Mouse (Mus musculus) erythroid progenitor cell, adult 5-6 weeks (primary cell): ENCODE results near the gene Tgds. TPM values are rescaled to one million over a fixed set of nuclear protein-coding genes. Genes with fewer than 3 reads are reported as not detected.

Experiments used
- ATAC-seq: replicated peaks from 2 replicates; pipeline ENCODE4 v1.8.0; 2016; ENCODE audit warnings: moderate number of reproducible peaks, mild to moderate bottlenecking, moderate TSS enrichment, inconsistent platforms; ENCODE audit not compliant: poor library complexity, low FRiP score, severe bottlenecking
- total RNA-seq, 2 experiments: library from RNA; stranded (forward) in 1 of 2; stranded (reverse) in 1 of 2; fragments of 150-400 nt in 1 of 2; fragments of 186-747, 209-891 nt in 1 of 2; gene quantifications; 2 replicates each; pipeline versions ENCODE4 v1.2.3 to v1.2.4; 2015 to 2017; ENCODE audit warnings: low replicate concordance in 2 of 2

Tgds gene
- total RNA-seq, 2 experiments from 2014 or later, result 1.5 to 7.1 TPM

- ATAC-seq, result no peak
Measured at GRCm38 (mm10) chr14:118069439-118070079, 63.0 kb downstream of the Tgds start.

Other genes starting within 250 kb of the Tgds start
- not detected in 2 replicates for gene Dct, start 80.5 kb downstream of the Tgds start, total RNA-seq (2015; ENCODE audit: low replicate concordance)
- 0.26 TPM in 1 of 2 replicates, not detected in the other for gene Dct, start 80.5 kb downstream of the Tgds start, total RNA-seq (2017; ENCODE audit: low replicate concordance)
- 1.1 and 2.5 TPM in 2 replicates for gene Gpr180, start 4.4 kb upstream of the Tgds start, total RNA-seq (2015; ENCODE audit: low replicate concordance)
- gene Gpr180, start 4.4 kb upstream of the Tgds start, total RNA-seq (2017; ENCODE audit: low replicate concordance), result 1.7 TPM in 1 of 2 replicates, not detected in the other
- gene Sox21, start 104.3 kb upstream of the Tgds start, total RNA-seq (2015; ENCODE audit: low replicate concordance), result not detected in 2 replicates
- not detected in 2 replicates for gene Sox21, start 104.3 kb upstream of the Tgds start, total RNA-seq (2017; ENCODE audit: low replicate concordance)
- not detected in 2 replicates for gene Gm9376, start 134.2 kb upstream of the Tgds start, total RNA-seq (2015; ENCODE audit: low replicate concordance)
- not detected in 2 replicates for gene Gm9376, start 134.2 kb upstream of the Tgds start, total RNA-seq (2017; ENCODE audit: low replicate concordance)